ENCODE assay signal across 11 mouse cellular contexts in genomic region chr19:46459889-46460288, GRCm38 (mm10). TPM values are rescaled to one million over a fixed set of nuclear protein-coding genes. Genes with fewer than 3 reads are reported as not detected.
A peak's percentile ranks its signal among the peaks of the same experiment; 100 is the strongest.
DNase-seq lines count a peak whose midpoint lies in the region; ATAC-seq and TF ChIP-seq lines count a peak whose summit lies in the region.
"Had no signal": no experiment of that assay in that cellular context is flagged by ENCODE, and none has a peak within 500 bp of the region (broad histone marks: within the 10 kb centered on the region; RNA-seq: fewer than 3 reads in every experiment).

No protein-coding gene starts in this region.

- H3K27ac ChIP-seq in kidney, embryonic 16.5 days (ENCODE audit: low read length), result peak overlapping the region; percentile 2; the same call in 1 of the 2 replicates
- H3K27ac ChIP-seq in layer of hippocampus, adult 2 months, result no peak overlapping the region
- H3K27ac ChIP-seq in forebrain, embryonic 15.5 days (replicated peaks), result no peak overlapping the region
- H3K27ac ChIP-seq: neural tube, embryonic 12.5 days had no signal

- DNase-seq in kidney, adult 11 months, result no peak
- DNase-seq in heart, adult 8-10 months (ENCODE audit: low spot score), result peak; percentile 77
- DNase-seq in heart, postnatal 4 days, result peak; percentile 88
- peak; percentile 86 for DNase-seq in lung, postnatal 36 days
- DNase-seq in cerebellum, postnatal 14 days, result no peak
- DNase-seq in layer of hippocampus, adult 2 months (ENCODE audit: low spot score in 2 of 2), result no peak

- no peak overlapping the region for H3K4me2 ChIP-seq in kidney, embryonic 16.5 days (replicated peaks; ENCODE audit: low read depth, low read length)
- H3K4me2 ChIP-seq in forebrain, embryonic 15.5 days (replicated peaks), result no peak overlapping the region
- H3K4me2 ChIP-seq: neural tube, embryonic 12.5 days had no signal

- no peak overlapping the region for H3K4me3 ChIP-seq in kidney, embryonic 16.5 days (ENCODE audit: low read length)
- no peak overlapping the region for H3K4me3 ChIP-seq in layer of hippocampus, adult 2 months
- no peak overlapping the region for H3K4me3 ChIP-seq in forebrain, embryonic 15.5 days
- H3K4me3 ChIP-seq: midbrain, embryonic 10.5 days; neural tube, embryonic 12.5 days had no signal

- no peak overlapping the region for H3K9ac ChIP-seq in kidney, embryonic 16.5 days (replicated peaks; ENCODE audit: low read length)
- no peak overlapping the region for H3K9ac ChIP-seq in forebrain, embryonic 15.5 days (replicated peaks)
- H3K9ac ChIP-seq: neural tube, embryonic 12.5 days had no signal

- H3K9me3 ChIP-seq in kidney, embryonic 16.5 days (ENCODE audit: low read length), result peaks cover 3% of the 10 kb centered on the region; the same call in 1 of the 2 replicates
- H3K9me3 ChIP-seq in forebrain, embryonic 15.5 days, result no peaks in the 10 kb centered on the region
- H3K9me3 ChIP-seq: midbrain, embryonic 10.5 days; neural tube, embryonic 12.5 days had no signal

- no peaks in the 10 kb centered on the region for H3K27me3 ChIP-seq in kidney, embryonic 16.5 days (ENCODE audit: insufficient read depth, low read length)
- H3K27me3 ChIP-seq in forebrain, embryonic 15.5 days, result no peaks in the 10 kb centered on the region
- H3K27me3 ChIP-seq: CH12.LX; neural tube, embryonic 12.5 days had no signal

- 64% methylated on average over 2 of the region's 2 CpGs for WGBS in kidney, embryonic 16.5 days
- 94% methylated on average over 2 of the region's 2 CpGs for WGBS in forebrain, embryonic 15.5 days

- no peak for ATAC-seq in kidney, embryonic 16.5 days (ENCODE audit: low FRiP score, low TSS enrichment)
- no peak for ATAC-seq in forebrain, embryonic 15.5 days (replicated peaks)

- H3K4me1 ChIP-seq in kidney, embryonic 16.5 days (ENCODE audit: insufficient read depth, low read length), result peaks cover 48% of the 10 kb centered on the region
- no peaks in the 10 kb centered on the region for H3K4me1 ChIP-seq in forebrain, embryonic 15.5 days
- H3K4me1 ChIP-seq: neural tube, embryonic 12.5 days had no signal

- no peak for TF ChIP-seq CTCF in layer of hippocampus, adult 2 months (conservative IDR thresholded peaks at IDR 0.05)

- peaks cover 30% of the 10 kb centered on the region for H3K36me3 ChIP-seq in kidney, embryonic 16.5 days (ENCODE audit: insufficient read depth, low read length)
- peaks cover 13% of the 10 kb centered on the region; the same call in 1 of the 2 replicates for H3K36me3 ChIP-seq in forebrain, embryonic 15.5 days

RNA-seq across cellular contexts. Expression of gene Trim8, which starts 41.6 kb away (rescaled TPM):
- 22.2 and 26.0 TPM in 2 replicates for polyA plus RNA-seq in kidney, embryonic 16.5 days (2015; fragmentation: Nextera tagmentation; extraction: Ambion mirVana)
- total RNA-seq in heart, adult 8-10 months (2022), result 10 to 100 TPM; 31.5 to 38.8 (median 37.6) TPM
- 10 to 100 TPM; 50.1 to 53.8 TPM for total RNA-seq in heart, postnatal 4 days (2021)
- 100 to 1,000 TPM in 1 of 2 experiments, 10 to 100 TPM in 1; 99.9 to 108 TPM for total RNA-seq in layer of hippocampus, adult 2 months (2021)
- 28.0 and 29.4 TPM in 2 replicates for polyA plus RNA-seq in forebrain, embryonic 15.5 days (2015; fragmentation: Nextera tagmentation; extraction: Ambion mirVana)

Comparison
In these comparisons a context has a peak if more than half of its experiments do, and no peak if none do; other contexts are left out.
1. DNase-seq: peak in heart, adult 8-10 months (single experiment), heart, postnatal 4 days (single experiment) and lung, postnatal 36 days (single experiment); none in kidney, adult 11 months (single experiment), cerebellum, postnatal 14 days (0 of 2) and layer of hippocampus, adult 2 months (0 of 2).